ENCODE assay signal across 25 mouse cellular contexts in genomic region chr15:31148251-31149145, GRCm38 (mm10).
DNase-seq lines count a peak whose midpoint lies in the region; ATAC-seq lines count a peak whose summit lies in the region.
"Had no signal": no experiment of that assay in that cellular context is flagged by ENCODE, and none has a peak within 500 bp of the region (broad histone marks: within the 10 kb centered on the region; RNA-seq: fewer than 3 reads in every experiment).

No protein-coding gene starts in this region.

- no peaks in the 10 kb centered on the region for H3K36me3 ChIP-seq in liver, embryonic 11.5 days (ENCODE audit: control insufficient read depth, insufficient read depth, low read length)
- H3K36me3 ChIP-seq: G1E; hindbrain, embryonic 10.5 days; kidney, embryonic 15.5 days; liver, embryonic 15.5 days; lung, embryonic 15.5 days had no signal

- WGBS in liver, embryonic 11.5 days = 83% methylated on average over 10 of the region's 10 CpGs

- H3K9me3 ChIP-seq in liver, embryonic 11.5 days (ENCODE audit: control insufficient read depth, low read length) = no peaks in the 10 kb centered on the region
- H3K9me3 ChIP-seq: G1E; hindbrain, embryonic 10.5 days; kidney, embryonic 15.5 days; liver, embryonic 15.5 days; lung, embryonic 15.5 days had no signal

- H3K27ac ChIP-seq in liver, embryonic 11.5 days (ENCODE audit: low read depth, low read length) = no peak overlapping the region
- H3K27ac ChIP-seq: hindbrain, embryonic 10.5 days; kidney, embryonic 15.5 days; liver, embryonic 15.5 days; lung, embryonic 15.5 days had no signal

- H3K27me3 ChIP-seq in liver, embryonic 11.5 days (replicated peaks; ENCODE audit: control insufficient read depth, insufficient read depth, low read length) = no peaks in the 10 kb centered on the region
- H3K27me3 ChIP-seq: CH12.LX; kidney, embryonic 15.5 days; liver, embryonic 15.5 days; lung, embryonic 15.5 days had no signal

- H3K4me2 ChIP-seq in liver, embryonic 11.5 days = no peak overlapping the region
- H3K4me2 ChIP-seq: heart, embryonic 11.5 days; kidney, embryonic 15.5 days; liver, embryonic 15.5 days; lung, embryonic 15.5 days had no signal

- peak; percentile 8 for DNase-seq in liver, embryonic 11.5 days (ENCODE audit: low spot score)
- no peak for DNase-seq in liver
- DNase-seq in cerebellum, adult 8-10 months = peak; percentile 32
- DNase-seq in cerebellum, postnatal 36 days = peak; percentile 49 to 63
- DNase-seq in left cerebral cortex, postnatal 25 days (ENCODE audit: low spot score in 2 of 2) = no peak
- no peak for DNase-seq in urinary bladder, postnatal 14 days (ENCODE audit: low spot score)
- DNase-seq: adrenal gland, postnatal 36 days; B cell, adult 2 months; kidney, postnatal 4 days; lung, postnatal 36 days; midbrain, embryonic 14.5 days; right cerebral cortex, postnatal 25 days; spleen, adult 18-20 months; thymus, postnatal 14 days had no signal

- no peak for ATAC-seq in liver, embryonic 11.5 days (replicated peaks; ENCODE audit: low FRiP score)
- ATAC-seq in inflammation-experienced regulatory T-cells, adult 6 months = no peak
- ATAC-seq: hindbrain, embryonic 16.5 days; intestine, embryonic 16.5 days; Patski had no signal

- no peaks in the 10 kb centered on the region for H3K4me1 ChIP-seq in liver, embryonic 11.5 days (replicated peaks; ENCODE audit: control insufficient read depth, insufficient read depth, low read length)
- H3K4me1 ChIP-seq: liver, embryonic 15.5 days; lung, embryonic 15.5 days had no signal

- no peak overlapping the region for H3K4me3 ChIP-seq in liver, embryonic 11.5 days (ENCODE audit: low read depth, low read length)
- H3K4me3 ChIP-seq: hindbrain, embryonic 10.5 days; kidney, embryonic 15.5 days; liver, embryonic 15.5 days; lung, embryonic 15.5 days had no signal

- intact Hi-C loops in left cerebral cortex, postnatal 25 days (cut with DNase I) = no loop called here

- H3K9ac ChIP-seq in liver, embryonic 11.5 days (ENCODE audit: low read depth, low read length) = no peak overlapping the region
- H3K9ac ChIP-seq: kidney, embryonic 15.5 days; liver, embryonic 15.5 days; lung, embryonic 15.5 days had no signal

Comparison
In these comparisons a context has a peak if more than half of its experiments do, and no peak if none do; other contexts are left out.
1. DNase-seq: peak in liver, embryonic 11.5 days (single experiment), cerebellum, adult 8-10 months (single experiment) and cerebellum, postnatal 36 days (2 of 2); none in liver (single experiment), left cerebral cortex, postnatal 25 days (0 of 2) and urinary bladder, postnatal 14 days (single experiment).